Mouse (Mus musculus): ENCODE measurements around the gene Trank1. TPM values are rescaled to one million over a fixed set of nuclear protein-coding genes. Genes with fewer than 3 reads are reported as not detected.

Trank1 gene
- total RNA-seq, 2 experiments from 2014 or later: 47.6 to 122 TPM

GRCm38 (mm10) chr9:111377868-111378267 lies 66.3 kb downstream of the Trank1 start:
- no peak for DNase-seq (ENCODE audit: low spot score in 2 of 2)

GRCm38 (mm10) chr9:111381056-111382025 lies 69.8 kb downstream of the Trank1 start:
- DNase-seq (ENCODE audit: low spot score in 2 of 2): no peak

GRCm38 (mm10) chr9:111382469-111382868 lies 70.9 kb downstream of the Trank1 start:
- no peak for DNase-seq (ENCODE audit: low spot score in 2 of 2)

GRCm38 (mm10) chr9:111383046-111383445 lies 71.5 kb downstream of the Trank1 start:
- no peak for DNase-seq (ENCODE audit: low spot score in 2 of 2)

GRCm38 (mm10) chr9:111383756-111384155 lies 72.2 kb downstream of the Trank1 start:
- DNase-seq (ENCODE audit: low spot score in 2 of 2): no peak

- DNase-seq (ENCODE audit: low spot score in 2 of 2): no peak
These were observed 74.3 kb downstream of the Trank1 start for GRCm38 (mm10) chr9:111385526-111386491.

- DNase-seq (ENCODE audit: low spot score in 2 of 2): no peak
These were observed 75.0 kb downstream of the Trank1 start for GRCm38 (mm10) chr9:111386569-111386968.

DNA sequence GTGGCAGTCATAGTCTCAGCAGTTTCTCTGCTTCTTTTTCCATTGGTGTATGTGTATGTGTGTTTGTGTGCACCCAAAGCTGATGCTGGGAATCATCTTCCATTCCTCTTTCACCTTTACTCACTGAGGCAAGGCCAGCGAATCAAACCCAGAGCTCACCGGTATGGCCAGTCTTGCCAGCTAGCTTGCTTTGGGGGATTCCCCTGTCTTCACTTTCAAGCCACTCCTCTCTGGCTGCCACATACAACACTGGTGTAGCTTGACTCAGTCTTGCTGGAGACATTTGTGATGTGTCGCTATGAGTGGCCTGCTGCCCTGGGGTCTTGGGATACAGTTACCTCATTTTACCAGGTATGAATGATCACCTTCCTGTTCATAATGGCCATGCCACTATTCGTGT lies 76.0 kb downstream of the Trank1 start:
- DNase-seq (ENCODE audit: low spot score in 2 of 2): no peak

DNA sequence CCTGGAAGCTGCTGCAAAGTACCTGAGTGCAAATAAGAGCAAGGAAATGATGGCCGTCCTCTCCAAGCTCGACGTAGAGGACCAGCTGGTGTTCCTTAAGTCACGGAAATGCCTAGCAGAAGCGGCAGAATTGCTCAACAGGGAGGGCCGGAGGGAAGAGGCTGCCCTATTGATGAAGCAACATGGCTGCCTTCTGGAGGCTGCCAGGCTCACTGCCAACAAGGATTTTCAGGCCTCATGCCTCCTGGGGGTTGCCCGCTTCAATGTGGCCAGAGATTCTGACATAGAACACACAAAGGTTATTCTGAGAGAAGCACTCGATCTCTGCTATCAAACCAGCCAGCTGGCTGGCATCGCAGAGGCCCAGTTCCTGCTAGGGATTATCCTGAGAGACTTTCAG lies 78.5 kb downstream of the Trank1 start:
- DNase-seq (ENCODE audit: low spot score in 2 of 2): peak in 1 of 2 experiments; percentile 30

GRCm38 (mm10) chr9:111391036-111391435 lies 79.5 kb downstream of the Trank1 start:
- DNase-seq (ENCODE audit: low spot score in 2 of 2): no peak

DNA sequence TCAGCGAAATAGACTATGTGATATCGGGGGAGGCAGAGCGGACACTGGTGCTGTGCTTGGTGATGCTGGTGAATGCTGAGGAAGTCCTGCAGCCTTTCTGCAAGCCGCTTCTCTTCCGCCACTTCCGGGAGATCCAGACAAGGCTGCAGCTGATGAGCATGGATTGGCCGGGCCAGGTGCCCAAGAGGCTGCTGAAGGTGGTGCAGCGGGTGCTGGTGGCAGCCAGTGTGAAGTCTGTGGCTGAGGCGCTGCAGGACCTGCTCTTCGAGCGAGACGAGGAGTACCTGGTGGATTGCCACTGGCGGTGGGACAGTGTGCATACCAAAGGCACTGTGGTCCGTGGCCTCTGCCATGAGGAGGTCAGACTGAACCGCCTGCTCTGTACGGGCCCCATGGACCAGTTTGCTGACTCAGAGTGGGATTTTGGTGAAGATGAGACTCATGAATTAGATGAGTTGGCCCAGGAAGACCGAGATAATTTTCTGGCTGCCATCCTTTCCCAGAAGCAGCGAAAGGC lies 80.4 kb downstream of the Trank1 start:
- no peak for DNase-seq (ENCODE audit: low spot score in 2 of 2)

- no peak for DNase-seq (ENCODE audit: low spot score in 2 of 2)
These were observed 83.7 kb downstream of the Trank1 start for GRCm38 (mm10) chr9:111395265-111395664.

- no peak for DNase-seq (ENCODE audit: low spot score in 2 of 2)
These were observed 86.5 kb downstream of the Trank1 start for GRCm38 (mm10) chr9:111398059-111398458.

- no peak for DNase-seq (ENCODE audit: low spot score in 2 of 2)
These were observed 88.5 kb downstream of the Trank1 start for GRCm38 (mm10) chr9:111400089-111400488.

DNA sequence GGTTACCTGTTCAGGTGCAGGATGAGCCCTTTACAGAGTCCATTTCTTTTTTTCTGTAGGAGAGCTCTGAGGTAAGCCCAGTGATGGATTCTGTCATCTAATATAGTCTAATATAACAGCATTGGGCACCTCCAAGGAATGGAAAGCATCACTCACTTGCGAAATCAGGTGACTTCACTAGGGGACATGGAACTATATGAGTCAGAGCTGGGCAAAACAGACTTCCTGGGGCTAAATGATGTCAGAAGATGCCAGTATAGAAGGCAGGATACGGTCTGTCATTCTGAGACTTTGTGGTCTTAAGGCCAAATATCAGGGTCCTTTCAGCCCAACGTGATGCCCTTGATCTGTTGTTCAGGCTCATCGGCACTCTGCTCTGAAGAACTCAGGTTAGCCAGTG lies 91.6 kb downstream of the Trank1 start:
- DNase-seq (ENCODE audit: low spot score in 2 of 2): no peak

GRCm38 (mm10) chr9:111404346-111405079 lies 93.0 kb downstream of the Trank1 start:
- DNase-seq (ENCODE audit: low spot score in 2 of 2): no peak

DNA sequence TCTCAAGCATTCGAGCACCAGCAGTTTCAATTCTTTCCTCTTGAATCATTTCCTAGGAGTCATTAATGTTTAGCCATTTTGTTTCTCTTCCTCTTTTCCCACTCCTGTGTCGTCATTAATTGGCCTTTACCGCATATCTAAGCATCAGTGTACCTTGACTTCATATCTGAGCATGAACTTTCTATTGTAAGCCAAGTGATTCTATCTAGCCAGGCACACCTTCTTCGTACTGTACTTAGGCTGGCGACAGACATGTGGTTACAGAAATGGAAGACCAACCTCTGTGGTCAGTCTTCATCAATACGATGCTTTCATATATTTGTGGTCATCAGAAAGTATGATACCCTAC lies 93.5 kb downstream of the Trank1 start:
- no peak for DNase-seq (ENCODE audit: low spot score in 2 of 2)

DNA sequence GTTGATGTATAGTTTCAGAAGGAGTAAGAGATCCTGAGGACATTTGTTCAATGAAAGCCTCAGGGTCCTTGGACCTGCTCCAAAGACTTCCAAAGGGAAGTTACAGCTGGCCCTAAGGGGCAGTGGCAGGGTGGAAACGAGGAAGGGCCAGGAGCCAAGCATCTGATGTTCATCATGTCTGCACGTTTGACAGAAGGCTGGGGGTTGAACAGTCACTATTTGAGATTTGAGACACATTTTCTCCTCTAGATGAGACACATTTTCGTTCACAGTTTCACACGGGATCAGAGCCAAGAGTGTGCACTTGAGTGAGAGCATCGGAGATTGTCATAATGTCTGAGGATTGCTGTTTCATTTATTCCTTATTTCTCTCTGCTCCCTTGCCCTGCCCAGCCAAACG lies 96.5 kb downstream of the Trank1 start:
- DNase-seq (ENCODE audit: low spot score in 2 of 2): no peak

DNA sequence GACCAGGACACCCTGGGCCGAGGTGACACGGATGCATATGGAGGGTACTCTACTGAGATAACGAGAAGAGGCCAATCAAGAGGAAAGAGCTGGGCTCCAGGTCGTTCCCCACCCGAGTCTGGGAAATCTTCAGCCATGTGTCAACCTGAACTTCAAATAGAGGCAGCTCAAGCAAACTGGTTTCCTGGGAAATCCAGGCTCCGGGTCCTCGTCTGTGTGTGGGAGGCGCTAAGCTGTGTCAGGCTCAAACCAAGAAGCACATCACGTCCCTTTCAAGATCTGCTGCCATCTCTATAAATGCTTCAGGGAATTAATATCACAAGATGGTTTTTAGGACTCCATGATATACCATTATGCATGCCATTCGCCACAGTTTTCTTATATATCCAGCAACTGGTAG lies 96.9 kb downstream of the Trank1 start:
- DNase-seq (ENCODE audit: low spot score in 2 of 2): no peak

DNA sequence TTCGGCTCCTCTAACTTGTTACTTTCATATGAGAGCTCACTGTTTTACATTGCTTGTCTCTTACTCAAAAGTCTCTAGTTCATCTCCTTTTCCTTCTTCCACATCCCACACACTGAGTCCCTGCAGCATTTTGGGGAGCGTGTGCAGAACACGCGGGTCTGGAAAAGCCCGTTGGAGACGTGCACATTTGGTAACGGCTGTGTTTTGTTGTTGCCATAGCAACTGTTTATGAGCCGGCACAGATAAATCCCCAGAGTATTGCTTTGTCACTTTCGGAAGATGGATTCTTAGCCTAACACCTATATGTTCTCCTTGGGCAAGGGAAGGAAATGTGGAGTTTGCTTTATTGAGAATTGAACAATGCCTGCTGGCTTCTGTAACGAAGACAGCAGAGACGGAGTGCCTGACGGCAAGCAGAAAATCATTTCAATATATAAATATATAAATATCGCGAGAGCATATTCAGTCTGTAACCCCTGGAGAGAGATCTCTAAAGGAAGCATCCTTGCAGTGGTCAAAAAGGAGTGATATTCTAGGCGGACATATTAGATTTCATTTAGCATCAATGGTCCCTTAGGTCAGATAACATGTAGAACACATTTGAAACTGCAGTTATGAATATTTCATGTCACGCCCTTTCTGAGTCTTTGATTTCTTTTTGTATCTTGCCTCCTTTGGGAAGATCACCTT lies 101.1 kb downstream of the Trank1 start:
- no peak for DNase-seq (ENCODE audit: low spot score in 2 of 2)
